Mouse (Mus musculus) heart, postnatal 0 days (tissue): ENCODE data around the gene Mast4.

Source experiments
- CTCF ChIP-seq: IDR thresholded peaks from 2 replicates; pipeline ENCODE4 v1.5.1; 2016; ENCODE audit warnings: antibody characterized with exemption, control low read depth, low read depth
- EP300 ChIP-seq: IDR thresholded peaks from 2 replicates; pipeline ENCODE4 v1.6.1; 2016; ENCODE audit warnings: antibody characterized with exemption, low read depth

- no peak for TF ChIP-seq CTCF
- TF ChIP-seq EP300, result no peak
Measured at GRCm38 (mm10) chr13:102896322-102896721, 438.0 kb downstream of the Mast4 start.
